Mouse (Mus musculus) limb, embryonic 13.5 days (tissue): ENCODE results near the gene Btbd35f1. TPM values are rescaled to one million over a fixed set of nuclear protein-coding genes. Genes with fewer than 3 reads are reported as not detected.
"Not testable (repeated sequence)": the region's sequence is repeated elsewhere in the genome, so short reads cannot be mapped to it uniquely, and the experiment has no call there.

Experiments
- ATAC-seq: fragments of 200-750 bp; cut with Nextera tagmentation; 2 replicates; pipeline ENCODE4 v1.8.0; 2017; ENCODE audit warnings: low read depth, moderate number of reproducible peaks, moderate TSS enrichment; ENCODE audit not compliant: low FRiP score
- H3K27ac ChIP-seq: fragments of 300-500 bp; sonication (generic); 2 replicates; pipeline ENCODE4 v1.5.1; 2015; ENCODE audit warnings: inconsistent platforms, mild to moderate bottlenecking, moderate library complexity
- H3K27me3 ChIP-seq: fragments of 300-500 bp; sonication (generic); 2 replicates; pipeline ENCODE4 v1.6.1; 2015; ENCODE audit warnings: mild to moderate bottlenecking, inconsistent platforms
- H3K36me3 ChIP-seq: fragments of 300-500 bp; sonication (generic); 2 replicates; pipeline ENCODE4 v1.6.1; 2015; ENCODE audit warnings: inconsistent platforms, mild to moderate bottlenecking, moderate library complexity
- H3K4me1 ChIP-seq: fragments of 300-500 bp; sonication (generic); 2 replicates; pipeline ENCODE4 v1.6.1; 2015; ENCODE audit warnings: inconsistent platforms
- H3K4me2 ChIP-seq: fragments of 300-500 bp; sonication (generic); replicated peaks from 2 replicates; pipeline ENCODE4 v1.6.1; 2015; ENCODE audit warnings: inconsistent platforms, mild to moderate bottlenecking, moderate library complexity
- H3K4me3 ChIP-seq: fragments of 300-500 bp; sonication (generic); 2 replicates; pipeline ENCODE4 v1.5.1; 2015; ENCODE audit warnings: moderate library complexity, mild to moderate bottlenecking, inconsistent platforms
- H3K9ac ChIP-seq: fragments of 300-500 bp; sonication (generic); 2 replicates; pipeline ENCODE4 v1.6.1; 2015; ENCODE audit warnings: mild to moderate bottlenecking, inconsistent platforms
- H3K9me3 ChIP-seq: fragments of 300-500 bp; sonication (generic); 2 replicates; pipeline ENCODE4 v1.6.1; 2016; ENCODE audit warnings: inconsistent platforms
- WGBS: fragments of 180-500 bp; shearing (Covaris S2); methylation state at CpG from one replicate; pipeline ENCODE4 v1.1.7; 2015; 5-methylcytosine and 5-hydroxymethylcytosine counted together
- polyA plus RNA-seq: library from polyadenylated mRNA; unstranded; fragments of >200 nt; fragmentation: Nextera tagmentation; extraction: Ambion mirVana; gene quantifications from 2 replicates; pipeline ENCODE4 v1.2.1, GENCODE M21; 2015

Btbd35f1 gene
- polyA plus RNA-seq: not detected in 2 replicates

- H3K4me3 ChIP-seq, H3K9ac ChIP-seq, H3K4me2 ChIP-seq, H3K27me3 ChIP-seq, H3K4me1 ChIP-seq, H3K27ac ChIP-seq, H3K36me3 ChIP-seq, H3K9me3 ChIP-seq, ATAC-seq: not testable (repeated sequence)
- no CpG with 5 or more reads among the region's 3 CpGs for WGBS
Measured at GRCm38 (mm10) chrX:32559755-32560154, at the start of gene Btbd35f1. Gene Btbd35f1, plus strand, starts transcription at chrX:32560055.

- H3K36me3 ChIP-seq, H3K9ac ChIP-seq, H3K4me2 ChIP-seq, H3K4me1 ChIP-seq, ATAC-seq, H3K27ac ChIP-seq, H3K9me3 ChIP-seq, H3K4me3 ChIP-seq, H3K27me3 ChIP-seq: not testable (repeated sequence)
- WGBS: 92% methylated on average over 1 of the region's 1 CpGs
Measured at GRCm38 (mm10) chrX:32590878-32591542, 31.2 kb downstream of the Btbd35f1 start.

GRCm38 (mm10) chrX:32601008-32601407 lies 41.2 kb downstream of the Btbd35f1 start:
- H3K9me3 ChIP-seq: peaks cover 16% of the 10 kb centered on the region; the same call in 1 of the 2 replicates
- ATAC-seq, H3K4me1 ChIP-seq, H3K27ac ChIP-seq, H3K4me2 ChIP-seq, H3K9ac ChIP-seq, H3K4me3 ChIP-seq, H3K36me3 ChIP-seq, H3K27me3 ChIP-seq: not testable (repeated sequence)
- WGBS: 88% methylated on average over 1 of the region's 2 CpGs

GRCm38 (mm10) chrX:32601425-32601824 lies 41.6 kb downstream of the Btbd35f1 start:
- peaks cover 16% of the 10 kb centered on the region; the same call in 1 of the 2 replicates for H3K9me3 ChIP-seq
- not testable (repeated sequence) for H3K36me3 ChIP-seq, H3K9ac ChIP-seq, H3K4me2 ChIP-seq, H3K27ac ChIP-seq, H3K27me3 ChIP-seq, H3K4me3 ChIP-seq, ATAC-seq, H3K4me1 ChIP-seq
- WGBS: 75% methylated on average over 3 of the region's 3 CpGs

Other genes with a start within 250 kb of the Btbd35f1 start
- not detected in 2 replicates for gene Gm5926, start 90.7 kb downstream of the Btbd35f1 start, polyA plus RNA-seq
- gene Btbd35f21, start 166.1 kb downstream of the Btbd35f1 start, polyA plus RNA-seq: not detected in 2 replicates